Mouse (Mus musculus): ENCODE data around the gene Frmd4a. TPM values are rescaled to one million over a fixed set of nuclear protein-coding genes. Genes with fewer than 3 reads are reported as not detected.

The Frmd4a gene
- total RNA-seq, 1 experiment from 2014 or later, result 3.1 TPM

DNA sequence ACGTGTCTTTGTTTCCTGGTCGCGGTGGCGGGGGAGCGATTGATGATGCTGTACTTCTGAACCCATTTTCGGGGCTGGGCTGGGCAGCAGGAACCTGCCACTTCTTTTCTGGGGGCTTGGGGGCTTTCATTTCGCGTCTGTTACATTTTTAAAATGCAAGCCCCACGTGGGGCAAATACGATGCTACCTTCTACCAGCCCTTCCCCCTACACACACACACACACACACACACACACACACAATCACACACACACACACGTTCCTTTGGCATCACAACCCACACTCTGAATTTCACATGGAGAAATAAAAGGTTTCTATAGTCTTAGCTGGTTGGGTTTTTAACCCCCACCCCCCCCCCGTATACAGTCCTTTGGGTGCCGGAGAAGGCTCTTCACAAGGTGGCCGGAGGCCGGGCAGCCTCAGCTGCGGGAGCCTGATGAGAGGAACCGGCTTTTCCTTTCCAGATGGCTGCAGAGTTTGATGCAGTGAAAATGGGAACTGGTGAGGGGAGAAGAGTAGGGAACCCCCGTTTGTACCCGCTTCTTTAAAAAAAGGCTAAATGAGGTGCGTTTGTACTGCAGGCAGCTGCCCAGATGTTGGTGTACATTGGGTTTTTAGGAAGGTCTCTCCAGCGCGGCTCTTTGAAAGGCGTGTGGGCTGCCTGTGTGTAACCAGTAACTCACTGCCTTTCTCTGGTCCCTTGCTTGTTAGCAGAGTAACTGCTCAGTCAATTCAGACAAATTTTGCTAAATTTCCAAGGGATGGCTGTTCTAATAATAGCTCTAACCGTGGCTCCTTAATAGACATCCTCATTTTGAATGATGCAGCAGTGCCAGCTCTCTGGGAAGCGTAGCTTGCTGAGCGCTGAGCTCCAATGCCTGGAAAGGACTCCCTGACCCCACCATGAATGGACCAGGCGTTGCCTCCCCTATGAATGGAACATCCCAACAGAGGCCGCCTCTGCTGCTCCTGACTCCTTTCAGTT, 384.4 kb downstream of the Frmd4a start:
- ATAC-seq (ENCODE audit: extremely low read depth, insufficient number of reproducible peaks, low FRiP score, poor library complexity, severe bottlenecking), result no peak

DNA sequence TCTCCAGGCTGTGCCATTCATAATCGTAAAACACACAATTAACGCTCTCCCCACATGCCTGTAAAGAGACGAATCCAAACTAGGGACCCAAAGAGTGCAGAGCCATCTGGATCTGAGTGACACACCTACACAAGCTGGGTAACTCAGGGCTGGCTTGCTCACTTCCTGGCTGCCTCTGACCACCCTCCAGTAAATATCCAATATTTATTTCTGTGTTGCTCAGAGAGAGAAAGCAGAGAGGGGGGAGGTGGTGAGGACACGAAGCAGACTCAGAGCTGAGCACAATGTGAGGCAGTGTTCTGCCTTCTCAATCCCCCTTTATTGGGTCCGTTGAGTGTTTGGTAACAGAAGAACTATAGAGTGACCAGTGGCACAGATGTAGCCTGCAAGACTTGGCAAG, 389.5 kb downstream of the Frmd4a start:
- no peak for ATAC-seq (ENCODE audit: extremely low read depth, insufficient number of reproducible peaks, low FRiP score, poor library complexity, severe bottlenecking)

DNA sequence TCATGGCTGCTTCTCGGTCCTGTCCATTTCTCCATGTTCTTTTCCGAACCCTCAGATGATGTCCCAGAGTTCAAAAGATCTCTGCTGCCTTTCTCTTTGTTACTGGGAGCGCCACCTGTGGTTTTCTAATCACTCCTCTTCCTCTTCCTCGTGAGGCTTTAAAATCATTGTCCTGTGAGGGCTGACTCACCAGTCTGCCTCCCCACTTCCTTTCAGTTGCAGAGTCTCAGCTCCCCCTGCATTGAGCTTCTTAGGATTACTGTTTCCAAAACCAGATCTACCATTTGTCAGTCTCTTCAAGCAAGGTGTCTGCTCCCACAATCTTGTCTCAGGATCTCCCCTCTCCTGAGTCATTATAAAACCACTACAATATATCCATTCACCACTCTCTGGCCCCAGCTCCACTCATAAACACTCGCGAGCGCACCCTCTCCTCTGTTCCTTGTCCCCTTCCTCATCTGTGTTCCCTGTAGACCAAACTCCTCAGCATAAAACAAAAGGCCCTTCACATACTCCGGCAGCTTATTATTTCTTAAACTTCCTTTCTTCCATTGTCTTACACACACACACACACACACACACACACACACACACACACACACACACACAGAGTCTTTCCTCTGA, 392.4 kb downstream of the Frmd4a start:
- no peak for ATAC-seq (ENCODE audit: extremely low read depth, insufficient number of reproducible peaks, low FRiP score, poor library complexity, severe bottlenecking)

DNA sequence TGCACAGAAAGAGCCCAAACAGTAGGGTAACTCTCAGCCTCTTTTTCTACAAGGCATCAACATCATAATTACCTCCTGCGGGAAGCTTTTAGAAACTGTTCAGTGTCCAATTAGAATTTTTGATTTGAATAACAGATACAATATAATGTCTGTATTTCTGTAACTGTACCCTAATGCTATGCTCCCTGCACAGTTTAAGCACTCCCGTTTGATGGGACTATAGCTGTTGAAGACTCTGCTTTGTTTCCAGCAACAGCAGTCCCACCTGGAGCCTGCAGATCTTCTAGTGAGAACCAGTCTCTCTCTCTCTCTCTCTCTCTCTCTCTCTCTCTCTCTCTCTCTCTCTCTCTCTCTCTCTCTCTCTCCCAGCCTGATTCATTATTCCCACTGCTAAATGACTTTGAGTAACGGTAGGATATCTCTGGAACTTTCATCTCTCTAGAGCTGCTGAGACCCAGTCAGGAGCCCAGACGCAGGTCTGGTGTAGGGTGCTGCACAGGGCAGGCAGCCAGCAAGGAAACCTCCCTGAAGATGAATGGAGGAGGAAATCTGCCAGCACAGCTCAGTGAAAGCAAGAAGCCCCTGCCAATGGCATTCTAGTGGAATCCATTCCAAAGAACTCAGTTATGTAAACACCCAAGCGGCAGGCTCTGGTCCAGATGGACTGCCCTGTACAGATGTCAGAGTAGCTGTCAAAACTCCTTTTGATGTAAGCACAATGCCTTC, 395.5 kb downstream of the Frmd4a start:
- ATAC-seq (ENCODE audit: extremely low read depth, insufficient number of reproducible peaks, low FRiP score, poor library complexity, severe bottlenecking), result no peak

DNA sequence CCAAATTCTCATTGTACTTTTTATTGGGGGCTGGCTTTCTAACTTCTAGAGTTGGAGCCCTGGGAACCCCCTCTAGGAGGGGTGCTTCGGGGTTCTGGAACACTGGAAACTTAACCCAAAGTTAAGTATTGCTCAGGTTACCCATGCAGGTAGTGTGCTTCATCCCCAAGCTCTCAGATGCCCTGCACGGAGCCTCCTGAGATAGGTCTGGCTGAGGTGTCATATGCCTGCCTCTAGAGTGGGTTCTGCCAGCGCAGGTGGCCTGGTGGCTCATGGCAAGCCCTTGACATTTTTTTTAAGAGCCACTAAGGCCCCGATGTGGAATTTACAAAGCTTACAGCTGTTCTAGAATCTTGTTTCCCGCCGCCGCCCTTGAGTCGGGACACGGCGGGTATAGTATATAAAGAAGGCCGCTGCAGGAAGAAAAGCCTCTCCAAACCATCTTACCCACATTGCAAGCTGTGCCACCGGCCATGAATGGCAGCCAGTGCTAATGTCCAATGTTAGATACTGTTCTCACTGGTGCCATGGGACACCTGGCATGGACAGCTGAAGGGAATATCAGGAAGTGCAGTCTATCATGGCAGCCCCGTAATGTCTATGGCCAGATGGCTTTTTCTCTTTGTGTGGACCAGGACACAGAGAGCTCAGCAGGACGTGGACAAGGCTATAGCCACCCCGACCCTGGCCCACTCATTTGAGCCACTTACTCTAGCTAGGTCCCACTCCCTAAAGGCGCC, 396.2 kb downstream of the Frmd4a start:
- no peak for ATAC-seq (ENCODE audit: extremely low read depth, insufficient number of reproducible peaks, low FRiP score, poor library complexity, severe bottlenecking)

DNA sequence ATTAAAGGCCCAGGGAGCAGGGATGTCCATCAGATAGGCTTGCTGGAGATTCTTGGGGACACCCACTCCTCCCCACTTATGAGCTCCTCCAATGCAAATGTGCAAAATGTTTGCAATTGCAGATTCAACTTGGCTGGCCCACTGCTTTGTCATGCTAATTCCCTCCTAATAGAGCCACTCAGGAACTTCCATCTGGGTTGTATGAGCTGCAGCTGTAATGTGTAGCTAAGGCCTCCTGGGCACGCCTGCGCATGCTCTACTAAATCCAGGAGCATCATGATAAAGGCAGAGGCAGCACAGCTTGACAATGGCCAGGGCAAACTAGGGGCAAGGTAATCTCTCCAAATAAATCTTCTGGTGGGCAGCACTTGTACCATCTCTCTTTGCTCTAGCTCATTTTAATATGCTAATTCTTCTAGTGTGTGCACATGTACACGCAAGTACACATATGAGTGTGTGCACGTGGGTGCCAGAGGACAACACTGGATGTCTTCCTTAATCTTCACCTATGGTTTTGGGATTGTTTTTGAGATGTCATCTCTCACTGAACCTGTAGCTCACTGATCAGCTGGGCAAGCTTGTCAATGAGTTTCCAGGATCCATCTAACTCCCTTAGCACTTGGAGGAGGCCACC, 403.3 kb downstream of the Frmd4a start:
- ATAC-seq (ENCODE audit: extremely low read depth, insufficient number of reproducible peaks, low FRiP score, poor library complexity, severe bottlenecking), result no peak

DNA sequence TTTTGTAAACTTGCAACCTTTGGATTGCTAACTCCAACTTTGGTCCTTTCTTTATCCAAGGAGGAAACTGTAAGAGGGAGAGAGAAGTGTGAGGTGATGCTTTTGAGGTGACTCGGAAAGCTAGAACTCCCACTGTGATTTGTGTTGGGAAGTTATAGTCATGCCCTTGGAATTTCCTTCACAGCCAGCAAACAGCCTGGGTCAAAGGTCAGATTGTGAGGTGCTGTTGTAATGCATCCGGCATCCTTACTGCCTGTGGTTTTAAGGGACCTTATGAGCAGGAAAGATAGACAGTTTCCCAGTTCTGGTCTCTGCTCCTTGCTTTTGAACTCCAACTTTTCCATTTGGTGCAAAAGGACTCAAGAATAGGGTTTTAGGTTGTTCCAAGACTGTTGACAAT, 404.2 kb downstream of the Frmd4a start:
- no peak for ATAC-seq (ENCODE audit: extremely low read depth, insufficient number of reproducible peaks, low FRiP score, poor library complexity, severe bottlenecking)

DNA sequence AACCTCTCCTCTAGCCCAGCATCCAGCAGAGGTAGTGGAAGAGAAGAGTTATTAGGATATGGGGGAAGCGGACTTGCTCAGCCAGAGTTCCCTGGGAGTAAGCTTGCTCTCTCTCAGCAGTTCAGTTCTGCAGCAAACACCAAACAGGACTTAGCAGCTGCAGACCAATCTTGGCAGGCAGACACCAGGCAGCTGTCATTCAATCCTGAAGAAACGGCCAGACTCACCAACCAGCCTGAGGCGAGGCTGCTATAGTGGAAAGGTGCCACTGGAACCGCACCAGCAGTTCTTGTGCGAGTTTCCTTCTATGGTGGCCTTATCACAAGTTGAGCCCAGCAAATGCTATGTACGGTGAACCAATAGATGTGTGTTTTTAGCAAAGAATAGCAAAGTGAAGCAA, 406.4 kb downstream of the Frmd4a start:
- no peak for ATAC-seq (ENCODE audit: extremely low read depth, insufficient number of reproducible peaks, low FRiP score, poor library complexity, severe bottlenecking)

DNA sequence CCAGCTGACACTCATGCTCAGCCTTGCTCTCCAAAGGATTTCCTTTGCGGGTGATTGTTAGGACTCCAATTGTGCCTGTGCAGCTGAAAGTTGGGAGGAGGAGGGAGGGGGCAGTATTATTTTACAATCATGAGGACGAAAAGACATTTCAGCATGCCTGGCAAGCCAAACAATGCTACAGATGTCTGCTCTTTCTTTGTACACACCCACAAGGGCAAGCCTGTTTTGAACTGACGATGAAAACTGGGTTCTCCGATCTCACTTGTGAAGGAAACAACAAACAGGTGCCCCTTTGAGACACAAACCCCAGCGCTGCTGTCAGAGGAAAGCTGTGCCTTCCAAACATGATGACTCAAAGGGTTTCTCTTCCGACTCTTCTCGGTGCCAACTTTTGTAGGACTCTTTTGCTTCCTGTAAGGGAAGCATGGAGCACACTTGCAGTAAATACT, 410.9 kb downstream of the Frmd4a start:
- no peak for ATAC-seq (ENCODE audit: extremely low read depth, insufficient number of reproducible peaks, low FRiP score, poor library complexity, severe bottlenecking)

DNA sequence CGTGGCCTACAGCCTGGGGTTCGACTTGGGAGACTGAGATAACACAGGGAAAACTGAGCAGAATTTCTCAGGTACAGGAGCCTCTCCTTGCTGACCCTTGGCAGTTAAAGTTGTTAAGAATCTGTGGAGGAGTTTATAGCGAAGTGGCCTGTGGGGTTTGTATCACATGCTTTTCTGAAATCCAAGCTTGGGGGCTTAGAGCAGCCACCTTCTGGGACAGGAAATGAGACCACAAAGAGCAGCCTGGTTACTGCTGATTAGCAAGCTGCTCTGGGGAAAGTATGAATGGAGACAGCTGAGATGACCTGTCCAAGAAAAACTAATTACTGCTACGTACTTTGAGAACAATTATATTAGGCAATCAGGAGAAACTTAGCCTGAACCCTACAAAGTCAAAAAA, 415.6 kb downstream of the Frmd4a start:
- no peak for ATAC-seq (ENCODE audit: extremely low read depth, insufficient number of reproducible peaks, low FRiP score, poor library complexity, severe bottlenecking)

DNA sequence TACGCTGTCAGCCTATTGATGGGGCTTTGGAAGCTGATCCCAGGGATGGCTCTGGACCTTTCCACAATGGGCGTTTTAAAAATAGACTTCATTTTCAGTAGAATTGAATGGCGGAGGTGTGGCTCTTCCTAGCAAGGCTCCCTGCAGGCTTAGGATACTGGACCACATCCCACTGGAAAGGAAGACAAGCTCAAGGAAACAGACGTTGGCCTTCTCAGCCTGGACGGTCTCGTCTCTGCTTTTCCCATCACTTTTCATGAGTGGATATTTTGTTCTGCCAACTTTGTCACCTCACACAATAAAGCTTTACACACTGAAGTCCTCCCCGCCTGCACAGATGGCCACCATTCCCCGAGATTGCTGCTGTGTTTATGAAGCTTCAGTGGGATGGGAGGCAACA, 417.5 kb downstream of the Frmd4a start:
- ATAC-seq (ENCODE audit: extremely low read depth, insufficient number of reproducible peaks, low FRiP score, poor library complexity, severe bottlenecking), result no peak

DNA sequence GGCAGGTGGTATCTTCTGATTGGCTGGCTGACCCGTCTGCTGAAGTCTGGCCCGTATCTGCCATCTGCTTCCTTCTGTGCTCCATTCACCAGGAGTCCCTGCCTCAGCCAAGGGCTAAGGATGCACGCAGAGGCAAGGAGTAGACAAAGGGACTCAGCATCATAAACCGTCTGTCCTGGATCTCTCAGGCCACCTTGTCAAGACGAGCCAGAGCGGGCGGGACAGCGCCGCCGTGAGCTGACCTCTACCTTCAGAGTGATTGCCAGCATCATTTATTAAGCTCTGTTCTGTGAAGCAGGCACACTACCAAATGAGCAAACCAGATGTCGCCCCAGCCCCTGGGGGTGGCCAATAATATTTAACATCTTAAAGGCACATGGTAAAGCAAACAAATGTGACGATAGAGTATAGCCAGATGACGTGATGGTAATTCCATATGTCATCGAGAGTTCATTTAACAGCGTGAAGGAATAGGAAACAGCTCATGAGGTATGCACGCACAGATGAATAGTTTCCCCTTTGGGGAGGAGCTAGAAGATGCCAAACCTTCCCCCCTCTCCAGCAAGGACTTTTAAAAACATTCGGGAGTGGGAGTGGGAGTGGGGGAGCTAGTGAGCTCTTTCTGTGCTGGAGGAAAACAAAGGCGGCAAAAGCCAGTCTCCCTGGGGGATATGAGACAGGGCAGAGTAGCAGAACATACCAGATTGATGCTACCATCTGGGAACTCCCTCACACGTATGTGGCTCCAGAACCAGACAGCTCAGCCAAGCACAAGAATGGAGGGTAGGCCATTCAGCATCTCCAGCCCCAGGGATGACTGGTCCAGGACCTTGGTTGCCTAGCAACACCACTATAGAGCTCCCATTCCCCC, 419.1 kb downstream of the Frmd4a start:
- no peak for ATAC-seq (ENCODE audit: extremely low read depth, insufficient number of reproducible peaks, low FRiP score, poor library complexity, severe bottlenecking)

DNA sequence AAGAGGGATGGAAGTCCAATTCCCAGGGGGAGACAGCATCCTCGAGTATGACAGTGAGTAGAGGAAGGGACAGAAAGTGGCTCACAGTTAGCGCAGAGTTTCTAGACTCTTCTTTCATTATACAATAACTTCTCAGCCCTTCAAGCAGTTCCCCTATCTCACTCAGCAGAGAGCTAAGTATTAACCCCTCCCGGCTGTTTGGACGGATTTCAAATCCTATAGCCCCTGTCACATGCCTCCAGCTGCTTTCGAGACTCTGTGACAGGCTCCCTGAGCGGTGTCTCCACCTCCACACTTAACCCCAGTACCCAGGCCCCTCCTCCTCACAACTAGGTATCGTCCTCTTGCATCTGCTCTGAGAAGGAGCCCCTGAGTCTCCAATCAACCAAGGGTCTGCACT, 421.2 kb downstream of the Frmd4a start:
- ATAC-seq (ENCODE audit: extremely low read depth, insufficient number of reproducible peaks, low FRiP score, poor library complexity, severe bottlenecking), result no peak

DNA sequence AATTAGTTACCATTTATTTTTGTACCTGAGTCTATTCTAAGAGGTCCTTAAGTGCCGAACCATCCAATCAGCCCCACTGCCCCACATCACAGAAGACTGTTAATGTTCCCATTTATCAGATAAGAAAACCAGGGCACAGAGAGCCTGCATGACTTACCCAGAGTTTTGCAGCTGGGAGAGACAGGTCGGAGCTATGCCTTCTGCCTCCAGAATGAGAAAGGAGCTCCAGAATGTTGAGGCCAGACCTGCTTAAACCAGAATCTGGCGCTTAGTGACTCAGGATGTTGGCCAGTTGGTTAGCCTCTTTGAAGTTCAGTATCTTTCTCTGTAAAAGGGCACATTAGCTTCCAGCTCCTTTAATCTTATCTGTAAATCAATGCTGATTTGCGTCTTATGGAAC, 422.4 kb downstream of the Frmd4a start:
- ATAC-seq (ENCODE audit: extremely low read depth, insufficient number of reproducible peaks, low FRiP score, poor library complexity, severe bottlenecking), result no peak

DNA sequence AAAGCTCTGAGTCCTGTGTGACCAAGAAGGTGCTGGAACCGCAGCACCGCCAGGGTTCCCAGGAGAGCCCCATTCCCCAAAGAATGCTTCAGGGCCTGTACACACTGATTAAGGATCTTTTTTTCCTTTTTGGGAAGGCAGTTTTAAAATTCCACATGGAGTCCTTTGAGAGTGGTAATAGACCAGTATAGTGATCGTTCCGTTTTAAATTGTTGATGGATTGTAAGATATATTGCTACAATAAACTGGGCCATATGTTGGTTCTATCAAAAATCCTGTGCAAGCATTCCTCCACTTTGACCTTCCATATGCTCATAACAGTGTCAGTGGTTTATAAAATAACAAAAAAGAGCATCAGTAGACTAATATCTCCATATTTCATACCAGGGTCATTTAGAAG, 424.3 kb downstream of the Frmd4a start:
- ATAC-seq (ENCODE audit: extremely low read depth, insufficient number of reproducible peaks, low FRiP score, poor library complexity, severe bottlenecking), result no peak

DNA sequence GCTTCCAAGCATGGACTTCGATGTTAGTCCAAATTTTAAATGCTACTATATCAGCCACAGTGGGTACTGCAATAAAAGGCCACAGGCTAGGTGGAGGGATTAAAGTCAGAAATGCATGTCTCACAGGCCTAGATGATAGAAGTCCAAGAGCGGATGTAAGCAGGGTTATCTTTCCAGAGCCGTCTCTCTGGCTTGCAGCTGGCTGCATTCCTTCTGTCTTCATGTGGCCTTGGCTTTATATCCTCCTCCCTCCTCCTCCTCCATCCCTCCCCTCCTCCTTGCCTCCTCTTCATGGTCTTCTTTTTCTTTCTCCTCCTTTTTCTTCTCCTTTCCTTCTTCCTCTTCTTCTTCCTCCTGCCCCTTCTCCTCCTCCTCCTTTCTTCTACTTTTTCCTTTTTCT, 427.2 kb downstream of the Frmd4a start:
- ATAC-seq (ENCODE audit: extremely low read depth, insufficient number of reproducible peaks, low FRiP score, poor library complexity, severe bottlenecking), result no peak

DNA sequence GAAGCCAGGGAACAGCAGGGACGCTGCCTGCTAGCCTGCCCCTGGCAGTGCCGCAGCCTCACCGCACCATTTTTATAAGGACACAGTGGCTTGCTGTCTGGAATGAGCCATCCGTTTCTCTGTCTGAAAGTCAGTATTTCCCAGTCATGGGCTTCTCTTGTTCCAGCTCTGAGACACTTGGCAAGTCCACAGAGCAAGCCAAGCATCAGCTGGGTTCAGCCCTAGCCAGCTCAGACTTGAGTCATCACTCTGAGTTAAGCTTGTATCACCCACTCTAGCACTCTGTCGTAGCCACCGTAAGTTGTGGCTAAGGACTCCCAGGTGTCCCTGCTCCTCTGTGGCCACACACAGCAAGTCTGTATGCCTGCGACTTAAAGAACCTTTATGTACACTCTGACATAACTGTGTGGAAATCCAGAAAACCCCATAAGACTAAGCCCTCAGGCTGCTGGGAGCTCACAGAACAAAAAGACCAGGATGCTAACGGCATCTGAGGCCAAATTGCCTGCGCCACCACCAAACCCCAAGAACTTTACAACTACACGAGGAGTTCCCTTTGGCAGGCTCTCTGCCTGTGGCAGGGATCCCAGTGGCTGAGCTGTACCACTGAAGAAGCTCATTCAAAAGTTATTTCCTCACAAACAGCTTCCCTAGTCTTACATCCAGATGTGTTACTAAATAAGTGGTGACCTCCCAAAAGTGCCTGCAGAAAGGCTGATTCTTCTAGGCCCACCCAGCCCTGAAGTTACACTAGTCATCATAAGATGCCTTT, 428.3 kb downstream of the Frmd4a start:
- no peak for ATAC-seq (ENCODE audit: extremely low read depth, insufficient number of reproducible peaks, low FRiP score, poor library complexity, severe bottlenecking)
